ENCODE assay signal across 9 mouse cellular contexts in genomic region chr8:87927034-87927830, GRCm38 (mm10). TPM values are rescaled to one million over a fixed set of nuclear protein-coding genes. Genes with fewer than 3 reads are reported as not detected.
DNase-seq lines count a peak whose midpoint lies in the region; ATAC-seq lines count a peak whose summit lies in the region.
"Had no signal": no experiment of that assay in that cellular context is flagged by ENCODE, and none has a peak within 500 bp of the region (broad histone marks: within the 10 kb centered on the region; RNA-seq: fewer than 3 reads in every experiment).

No protein-coding gene starts in this region.

- peaks cover 10% of the 10 kb centered on the region for H3K4me1 ChIP-seq in midbrain, embryonic 11.5 days (ENCODE audit: control insufficient read depth, insufficient read depth, low read length)
- H3K4me1 ChIP-seq in midbrain, embryonic 16.5 days (ENCODE audit: control insufficient read depth, insufficient read depth, low read length): peaks cover 11% of the 10 kb centered on the region
- peaks cover 38% of the 10 kb centered on the region for H3K4me1 ChIP-seq in embryonic facial prominence, embryonic 14.5 days (ENCODE audit: control insufficient read depth, insufficient read depth, low read length)

- 65% methylated on average over 10 of the region's 10 CpGs for WGBS in midbrain, embryonic 11.5 days
- 65% methylated on average over 10 of the region's 10 CpGs for WGBS in midbrain, embryonic 16.5 days
- whole genome bisulfite sequencing in embryonic facial prominence, embryonic 14.5 days: 72% methylated on average over 10 of the region's 10 CpGs

- peak; percentile 24 for DNase-seq in embryo, embryonic 10 days (ENCODE audit: low spot score)
- DNase-seq in embryo, embryonic 10.5 days (ENCODE audit: low spot score): no peak
- DNase-seq in midbrain, embryonic 11.5 days (ENCODE audit: low spot score, missing footprints): no peak
- no peak for DNase-seq in embryonic facial prominence, embryonic 14.5 days (ENCODE audit: low spot score)
- peak; percentile 82 for DNase-seq in skeletal muscle tissue, adult 2 months (ENCODE audit: low read depth, low spot score)
- no peak for DNase-seq in left cerebral cortex, adult 11 months (ENCODE audit: low spot score)
- no peak for DNase-seq in kidney, postnatal 10 days
- DNase-seq: heart, postnatal 14 days had no signal

- H3K9me3 ChIP-seq in midbrain, embryonic 11.5 days (ENCODE audit: control insufficient read depth, low read length): no peaks in the 10 kb centered on the region
- H3K9me3 ChIP-seq in midbrain, embryonic 16.5 days (replicated peaks; ENCODE audit: control insufficient read depth, low read length, poor library complexity, severe bottlenecking): no peaks in the 10 kb centered on the region
- H3K9me3 ChIP-seq in embryonic facial prominence, embryonic 14.5 days (ENCODE audit: control insufficient read depth, low read length): no peaks in the 10 kb centered on the region

- no peak overlapping the region for H3K4me2 ChIP-seq in midbrain, embryonic 11.5 days
- no peak overlapping the region for H3K4me2 ChIP-seq in midbrain, embryonic 16.5 days (ENCODE audit: low read length)
- no peak overlapping the region for H3K4me2 ChIP-seq in embryonic facial prominence, embryonic 14.5 days (ENCODE audit: low read depth, low read length)

- H3K9ac ChIP-seq in midbrain, embryonic 11.5 days (ENCODE audit: low read length): no peak overlapping the region
- H3K9ac ChIP-seq in midbrain, embryonic 16.5 days (ENCODE audit: low read depth, low read length): no peak overlapping the region
- no peak overlapping the region for H3K9ac ChIP-seq in embryonic facial prominence, embryonic 14.5 days (ENCODE audit: low read depth, low read length)

- no peaks in the 10 kb centered on the region for H3K27me3 ChIP-seq in midbrain, embryonic 11.5 days (ENCODE audit: control insufficient read depth, insufficient read depth, low read length)
- H3K27me3 ChIP-seq in midbrain, embryonic 16.5 days (ENCODE audit: control insufficient read depth, insufficient read depth, low read depth, low read length): no peaks in the 10 kb centered on the region
- H3K27me3 ChIP-seq in embryonic facial prominence, embryonic 14.5 days (replicated peaks; ENCODE audit: control insufficient read depth, insufficient read depth, low read length): no peaks in the 10 kb centered on the region

- peak overlapping the region; percentile 14; the same call in 1 of the 2 replicates for H3K27ac ChIP-seq in midbrain, embryonic 11.5 days (ENCODE audit: low read depth, low read length)
- no peak overlapping the region for H3K27ac ChIP-seq in midbrain, embryonic 16.5 days (ENCODE audit: low read length)
- H3K27ac ChIP-seq in embryonic facial prominence, embryonic 14.5 days (replicated peaks; ENCODE audit: low read depth, low read length): peak overlapping the region; percentile 36

- no peak for ATAC-seq in midbrain, embryonic 11.5 days (ENCODE audit: low FRiP score)
- no peak for ATAC-seq in midbrain, embryonic 16.5 days
- ATAC-seq in embryonic facial prominence, embryonic 14.5 days (ENCODE audit: low read depth): no peak

- H3K36me3 ChIP-seq in midbrain, embryonic 11.5 days (ENCODE audit: control insufficient read depth, insufficient read depth, low read length): no peaks in the 10 kb centered on the region
- no peaks in the 10 kb centered on the region for H3K36me3 ChIP-seq in midbrain, embryonic 16.5 days (ENCODE audit: control insufficient read depth, insufficient read depth, low read length)
- H3K36me3 ChIP-seq in embryonic facial prominence, embryonic 14.5 days (ENCODE audit: control insufficient read depth, insufficient read depth, low read length): no peaks in the 10 kb centered on the region

- H3K4me3 ChIP-seq in midbrain, embryonic 11.5 days (ENCODE audit: low read depth, low read length): no peak overlapping the region
- H3K4me3 ChIP-seq in midbrain, embryonic 16.5 days (ENCODE audit: low read depth, low read length): no peak overlapping the region
- H3K4me3 ChIP-seq in embryonic facial prominence, embryonic 14.5 days (ENCODE audit: low read depth, low read length): no peak overlapping the region

RNA-seq across cellular contexts. Expression of gene Zfp423, which starts 32.2 kb away (rescaled TPM):
- polyA plus RNA-seq in midbrain, embryonic 11.5 days (2014; fragmentation: Nextera tagmentation; extraction: Ambion mirVana): 40.3 and 43.4 TPM in 2 replicates
- 28.1 and 37.5 TPM in 2 replicates for polyA plus RNA-seq in midbrain, embryonic 16.5 days (2015; fragmentation: Nextera tagmentation; extraction: Ambion mirVana)
- 23.1 and 24.8 TPM in 2 replicates for polyA plus RNA-seq in embryonic facial prominence, embryonic 14.5 days (2014; fragmentation: Nextera tagmentation; extraction: Ambion mirVana)

Comparison
In these comparisons a context has a peak if more than half of its experiments do, and no peak if none do; other contexts are left out.
1. DNase-seq: peak in embryo, embryonic 10 days (single experiment) and skeletal muscle tissue, adult 2 months (single experiment); none in embryo, embryonic 10.5 days (single experiment), midbrain, embryonic 11.5 days (single experiment), embryonic facial prominence, embryonic 14.5 days (single experiment), left cerebral cortex, adult 11 months (single experiment) and kidney, postnatal 10 days (single experiment).